Mouse (Mus musculus) C2C12 (cell line): ENCODE data around the gene Ddah1. TPM values are rescaled to one million over a fixed set of nuclear protein-coding genes. Genes with fewer than 3 reads are reported as not detected.
A peak's percentile ranks its signal among the peaks of the same experiment; 100 is the strongest.
"Not testable (repeated sequence)": the region's sequence is repeated elsewhere in the genome, so short reads cannot be mapped to it uniquely, and the experiment has no call there.

ENCODE experiments used
- H3K27me3 ChIP-seq: one replicate; pipeline ENCODE4 v1.6.1; 2011; ENCODE audit not compliant: control insufficient read depth, insufficient read depth, insufficient read length
- H3K36me3 ChIP-seq: one replicate; pipeline ENCODE4 v1.6.1; 2011; ENCODE audit not compliant: control insufficient read depth, insufficient read depth
- H3K4me3 ChIP-seq: one replicate; pipeline ENCODE4 v1.5.1; 2011; ENCODE audit warnings: mild to moderate bottlenecking, control low read depth; ENCODE audit not compliant: poor library complexity, insufficient read depth, severe bottlenecking
- H3K79me2 ChIP-seq: one replicate; pipeline ENCODE4 v1.6.1; 2011; ENCODE audit not compliant: control insufficient read depth, insufficient read depth
- H3K79me3 ChIP-seq: one replicate; pipeline ENCODE4 v1.6.1; 2011; ENCODE audit warnings: low read depth, control low read depth
- H3ac ChIP-seq: one replicate; pipeline ENCODE3; 2011; ENCODE audit warnings: low read depth; ENCODE audit not compliant: control insufficient read depth, insufficient read length
- CEBPB ChIP-seq: IDR thresholded peaks from one replicate; pipeline ENCODE4 v1.6.1; 2011; ENCODE audit warnings: low read depth, mild to moderate bottlenecking, control low read depth, moderate library complexity
- CTCF ChIP-seq: IDR thresholded peaks from one replicate; pipeline ENCODE4 v1.5.1; 2011; ENCODE audit not compliant: control insufficient read depth, insufficient read depth, insufficient read length
- FOSL1 ChIP-seq: IDR thresholded peaks from one replicate; pipeline ENCODE4 v1.8.0; 2011; ENCODE audit warnings: mild to moderate bottlenecking, low read length; ENCODE audit not compliant: poor library complexity, insufficient read depth, severe bottlenecking
- MAX ChIP-seq: IDR thresholded peaks from one replicate; pipeline ENCODE4 v1.6.1; 2011; ENCODE audit warnings: mild to moderate bottlenecking, control low read depth
- MYOD1 ChIP-seq: IDR thresholded peaks from one replicate; pipeline ENCODE4 v1.6.1; 2011; ENCODE audit warnings: low read depth; ENCODE audit not compliant: control insufficient read depth, insufficient read length
- MYOG ChIP-seq: IDR thresholded peaks from one replicate; pipeline ENCODE4 v1.6.1; 2011; ENCODE audit not compliant: control insufficient read depth, insufficient read length; ENCODE audit errors: extremely low read depth
- USF1 ChIP-seq: IDR thresholded peaks from one replicate; pipeline ENCODE4 v1.6.1; 2011; ENCODE audit warnings: low read depth, mild to moderate bottlenecking, control low read depth, moderate library complexity
- polyA plus RNA-seq: library from polyadenylated mRNA; unstranded; fragments of >200 nt; fragmentation: generic; extraction: Trizol; gene quantifications from one replicate; pipeline ENCODE4 v1.2.1, GENCODE M21; 2012; ENCODE audit warnings: missing spikeins

Gene Ddah1
- polyA plus RNA-seq, 1 experiment: 15.8 TPM

GRCm38 (mm10) chr3:145874126-145874525 lies 115.7 kb downstream of the Ddah1 start:
- H3K27me3 ChIP-seq: no peaks in the 10 kb centered on the region
- H3K79me3 ChIP-seq: no peaks in the 10 kb centered on the region
- H3K36me3 ChIP-seq: no peaks in the 10 kb centered on the region
- TF ChIP-seq FOSL1: no peak
- no peak for TF ChIP-seq MAX
- no peak for TF ChIP-seq USF1
- no peak for TF ChIP-seq CTCF
- no peak overlapping the region for H3K4me3 ChIP-seq
- H3K79me2 ChIP-seq: no peaks in the 10 kb centered on the region
- no peak overlapping the region for H3ac ChIP-seq

GRCm38 (mm10) chr3:145876120-145876519 lies 117.6 kb downstream of the Ddah1 start:
- H3K79me2 ChIP-seq: no peaks in the 10 kb centered on the region
- TF ChIP-seq MYOG (no peak), CEBPB (no peak), MAX (peak; percentile 100), USF1 (peak; percentile 71), CTCF (no peak), MYOD1 (peak; percentile 55), FOSL1 (peak; percentile 89)
- no peak overlapping the region for H3ac ChIP-seq
- no peak overlapping the region for H3K4me3 ChIP-seq
- H3K79me3 ChIP-seq: no peaks in the 10 kb centered on the region
- no peaks in the 10 kb centered on the region for H3K36me3 ChIP-seq
- no peaks in the 10 kb centered on the region for H3K27me3 ChIP-seq

- H3K79me2 ChIP-seq, H3ac ChIP-seq, H3K36me3 ChIP-seq, H3K79me3 ChIP-seq, H3K27me3 ChIP-seq, H3K4me3 ChIP-seq: not testable (repeated sequence)
Measured at GRCm38 (mm10) chr3:145878867-145879266, 120.4 kb downstream of the Ddah1 start.

- no peak for TF ChIP-seq MYOD1
- TF ChIP-seq CEBPB: no peak
- TF ChIP-seq FOSL1: no peak
- no peak for TF ChIP-seq CTCF
- TF ChIP-seq MYOG: no peak
- no peak for TF ChIP-seq USF1
- TF ChIP-seq MAX: no peak
- Histone ChIP-seq H3K79me3 (no peaks in the 10 kb centered on the region), H3ac (no peak overlapping the region), H3K79me2 (no peaks in the 10 kb centered on the region), H3K27me3 (no peaks in the 10 kb centered on the region), H3K4me3 (no peak overlapping the region), H3K36me3 (no peaks in the 10 kb centered on the region)
Measured at GRCm38 (mm10) chr3:145880335-145880734, 121.9 kb downstream of the Ddah1 start.

GRCm38 (mm10) chr3:145882076-145882874 lies 123.8 kb downstream of the Ddah1 start:
- Histone ChIP-seq H3K79me3 (no peaks in the 10 kb centered on the region), H3ac (no peak overlapping the region), H3K79me2 (no peaks in the 10 kb centered on the region), H3K4me3 (no peak overlapping the region), H3K27me3 (no peaks in the 10 kb centered on the region), H3K36me3 (no peaks in the 10 kb centered on the region)
- TF ChIP-seq MAX: no peak

GRCm38 (mm10) chr3:145883233-145883632 lies 124.8 kb downstream of the Ddah1 start:
- H3K4me3 ChIP-seq: no peak overlapping the region
- H3K36me3 ChIP-seq: no peaks in the 10 kb centered on the region

More at GRCm38 (mm10) chr3:145883233-145883632, 124.8 kb downstream of the Ddah1 start:
- TF ChIP-seq CTCF (no peak), MYOG (no peak), MAX (no peak), CEBPB (no peak), FOSL1 (no peak), USF1 (no peak), MYOD1 (no peak)
- H3K79me2 ChIP-seq: no peaks in the 10 kb centered on the region
- no peaks in the 10 kb centered on the region for H3K79me3 ChIP-seq
- H3K27me3 ChIP-seq: no peaks in the 10 kb centered on the region
- H3ac ChIP-seq: no peak overlapping the region
